Mouse (Mus musculus): Measurements from ENCODE around the gene Osbpl5. TPM values are rescaled to one million over a fixed set of nuclear protein-coding genes. Genes with fewer than 3 reads are reported as not detected.

The Osbpl5 gene
- 8.9 and 9.4 TPM in 2 replicates for polyA plus RNA-seq (2016; fragmentation: Nextera tagmentation; extraction: Ambion mirVana)

DNA sequence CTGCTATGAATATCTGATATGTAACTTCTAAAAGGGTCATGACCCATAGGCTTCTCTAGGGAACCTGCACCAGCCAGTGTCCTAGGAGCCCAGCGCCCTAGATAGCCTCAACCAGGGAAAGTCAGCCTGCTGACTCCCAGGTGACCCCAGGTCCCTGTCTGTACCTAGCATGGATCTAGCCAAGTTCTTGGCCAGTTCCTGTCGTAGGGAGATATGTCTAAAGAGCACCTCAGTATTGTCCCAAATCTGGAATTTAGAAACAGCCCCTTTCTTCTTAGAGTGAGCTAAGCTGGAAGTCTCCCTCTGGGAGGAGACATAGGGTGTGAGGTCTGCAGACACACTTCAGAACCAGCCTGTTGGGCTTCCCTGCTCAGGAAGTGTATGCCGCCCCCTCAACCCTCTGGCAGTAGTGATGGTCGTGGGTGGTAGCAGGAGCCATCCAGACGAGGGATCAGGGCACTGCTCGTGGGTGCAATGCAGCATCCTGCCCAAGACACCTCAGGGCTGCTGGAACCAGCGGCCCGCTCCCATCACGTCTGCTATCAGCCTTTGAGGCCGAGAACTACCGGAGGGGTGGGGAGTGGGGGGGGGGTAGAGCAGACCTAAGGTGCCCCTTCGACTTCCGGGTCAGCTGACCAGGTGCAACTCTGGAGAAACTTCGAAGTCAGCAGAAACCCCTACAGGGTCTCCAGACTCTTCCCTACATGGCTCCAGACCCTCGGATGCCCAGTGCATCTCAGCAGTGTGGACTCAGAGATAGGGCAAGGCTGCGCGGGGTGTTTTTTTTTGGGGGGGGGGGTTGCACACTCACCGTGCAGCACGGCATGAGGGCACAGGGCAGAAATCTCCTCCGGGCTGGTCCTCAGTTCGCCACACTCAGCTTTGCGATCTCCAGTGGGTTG lies at the start of gene Osbpl5:
Gene Osbpl5, minus strand, starts transcription at position 861 of the 902 bp plus-strand sequence.
- Histone ChIP-seq H3K4me3 (peak within 1 kb of the TSS; percentile 51), H3K4me1 (peaks cover 17% of the 10 kb centered on the region), H3K27me3 (ENCODE audit: poor library complexity, severe bottlenecking) (peaks cover 74% of the 10 kb centered on the region), H3K9me3 (no peaks in the 10 kb centered on the region), H3K27ac (peak within 1 kb of the TSS; percentile 71), H3K36me3 (replicated peaks) (no peaks in the 10 kb centered on the region)
- DNase-seq (ENCODE audit: extremely low spot score, low spot score) = no peak
- WGBS = 32% methylated on average over 22 of the region's 22 CpGs

GRCm38 (mm10) chr7:143805199-143805624 lies 48.4 kb upstream of the Osbpl5 start:
- Histone ChIP-seq H3K9me3 (no peaks in the 10 kb centered on the region), H3K36me3 (replicated peaks) (peaks cover 98% of the 10 kb centered on the region), H3K4me3 (no peak overlapping the region), H3K27ac (no peak overlapping the region), H3K27me3 (ENCODE audit: poor library complexity, severe bottlenecking) (no peaks in the 10 kb centered on the region), H3K4me1 (no peaks in the 10 kb centered on the region)
- DNase-seq (ENCODE audit: extremely low spot score, low spot score) = no peak
- 85% methylated on average over 5 of the region's 5 CpGs for WGBS

- 92% methylated on average over 8 of the region's 8 CpGs for WGBS
- H3K27me3 ChIP-seq (ENCODE audit: poor library complexity, severe bottlenecking) = no peaks in the 10 kb centered on the region
- no peak overlapping the region for H3K4me3 ChIP-seq
- DNase-seq (ENCODE audit: extremely low spot score, low spot score) = no peak
- peaks cover 98% of the 10 kb centered on the region for H3K36me3 ChIP-seq (replicated peaks)
- no peak overlapping the region for H3K27ac ChIP-seq
- no peaks in the 10 kb centered on the region for H3K4me1 ChIP-seq
- H3K9me3 ChIP-seq = no peaks in the 10 kb centered on the region
Observed at GRCm38 (mm10) chr7:143801195-143802065, 44.6 kb upstream of the Osbpl5 start.

GRCm38 (mm10) chr7:143800770-143801169 lies 44.0 kb upstream of the Osbpl5 start:
- Histone ChIP-seq H3K27ac (no peak overlapping the region), H3K27me3 (ENCODE audit: poor library complexity, severe bottlenecking) (no peaks in the 10 kb centered on the region), H3K4me3 (no peak overlapping the region), H3K36me3 (replicated peaks) (peaks cover 98% of the 10 kb centered on the region), H3K9me3 (no peaks in the 10 kb centered on the region), H3K4me1 (no peaks in the 10 kb centered on the region)
- no peak for DNase-seq (ENCODE audit: extremely low spot score, low spot score)
- 85% methylated on average over 1 of the region's 1 CpGs for WGBS

- H3K4me1 ChIP-seq = no peaks in the 10 kb centered on the region
- 90% methylated on average over 4 of the region's 4 CpGs for WGBS
- H3K27me3 ChIP-seq (ENCODE audit: poor library complexity, severe bottlenecking) = no peaks in the 10 kb centered on the region
- no peaks in the 10 kb centered on the region for H3K9me3 ChIP-seq
- H3K36me3 ChIP-seq (replicated peaks) = peaks cover 90% of the 10 kb centered on the region
- no peak overlapping the region for H3K27ac ChIP-seq
- no peak overlapping the region for H3K4me3 ChIP-seq
- DNase-seq (ENCODE audit: extremely low spot score, low spot score) = no peak
Observed at GRCm38 (mm10) chr7:143798783-143799182, 42.0 kb upstream of the Osbpl5 start.

DNA sequence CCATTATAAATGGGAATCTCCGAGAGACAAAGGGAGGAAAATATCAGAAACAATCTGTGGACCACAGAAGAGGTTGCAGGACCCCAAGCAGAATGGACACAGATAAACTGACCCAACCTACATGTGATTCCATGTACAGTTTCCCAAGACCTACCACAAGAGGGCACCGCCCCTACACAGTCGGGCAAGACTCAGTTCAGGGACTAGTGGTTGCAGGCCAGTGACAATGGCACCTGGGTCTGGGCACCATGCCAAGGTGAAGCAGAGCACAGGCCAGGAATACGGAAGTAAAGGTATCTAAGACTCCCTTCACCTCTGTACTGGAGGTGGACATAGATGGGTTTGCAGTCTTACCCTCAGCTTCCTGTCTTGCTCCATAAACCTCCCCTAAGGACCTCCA lies 36.3 kb upstream of the Osbpl5 start:
- peaks cover 33% of the 10 kb centered on the region for H3K36me3 ChIP-seq (replicated peaks)
- no peak for DNase-seq (ENCODE audit: extremely low spot score, low spot score)
- H3K27ac ChIP-seq = no peak overlapping the region
- H3K4me1 ChIP-seq = 0 out of 2 replicates have a peak, but pooled peaks cover 8% of the 10 kb centered on the region
- no peak overlapping the region for H3K4me3 ChIP-seq
- no peaks in the 10 kb centered on the region for H3K27me3 ChIP-seq (ENCODE audit: poor library complexity, severe bottlenecking)
- 73% methylated on average over 4 of the region's 4 CpGs for WGBS
- H3K9me3 ChIP-seq = no peaks in the 10 kb centered on the region

DNA sequence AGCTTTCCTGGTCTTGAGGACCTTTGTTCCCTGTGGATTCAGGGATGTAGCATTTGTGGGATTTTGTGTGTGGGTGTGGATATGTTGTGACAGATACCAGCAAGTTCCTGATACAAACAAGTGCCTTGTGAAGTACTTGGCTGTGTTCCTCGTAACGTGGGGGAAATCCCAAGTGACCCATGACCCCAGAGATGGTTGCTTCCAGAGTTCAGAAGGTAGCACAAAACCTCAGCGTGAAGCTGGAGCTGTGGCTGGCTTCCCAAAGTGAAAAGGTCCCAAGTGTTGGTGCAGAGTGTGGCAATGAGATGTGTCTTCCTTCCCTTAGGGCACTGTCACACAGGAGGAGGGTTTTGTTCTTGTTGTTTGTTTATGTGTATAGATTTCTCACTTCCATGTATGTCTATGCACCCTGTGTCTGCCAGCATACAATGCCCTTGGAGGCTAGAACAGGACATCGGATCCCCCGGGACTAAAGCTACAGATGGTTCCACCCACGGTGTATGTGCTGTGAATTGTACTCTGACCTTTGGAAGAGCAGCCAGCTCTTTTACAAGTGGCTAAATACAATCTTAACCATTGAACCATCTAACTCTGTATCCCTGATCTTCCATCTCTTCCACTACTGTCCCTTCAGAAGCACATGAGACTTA lies 35.7 kb upstream of the Osbpl5 start:
- H3K4me1 ChIP-seq = 0 out of 2 replicates have a peak, but pooled peaks cover 8% of the 10 kb centered on the region
- no peaks in the 10 kb centered on the region for H3K9me3 ChIP-seq
- H3K27me3 ChIP-seq (ENCODE audit: poor library complexity, severe bottlenecking) = no peaks in the 10 kb centered on the region
- no peak overlapping the region for H3K4me3 ChIP-seq
- DNase-seq (ENCODE audit: extremely low spot score, low spot score) = no peak
- H3K36me3 ChIP-seq (replicated peaks) = peaks cover 27% of the 10 kb centered on the region
- WGBS = 86% methylated on average over 6 of the region's 6 CpGs
- no peak overlapping the region for H3K27ac ChIP-seq

- H3K36me3 ChIP-seq (replicated peaks) = no peaks in the 10 kb centered on the region
- 4% methylated on average over 21 of the region's 21 CpGs for WGBS
- peak within 1 kb of the TSS; percentile 83 for H3K27ac ChIP-seq
- peaks cover 50% of the 10 kb centered on the region for H3K27me3 ChIP-seq (ENCODE audit: poor library complexity, severe bottlenecking)
- DNase-seq (ENCODE audit: extremely low spot score, low spot score) = peak; percentile 62
- H3K4me1 ChIP-seq = peaks cover 29% of the 10 kb centered on the region
- no peaks in the 10 kb centered on the region for H3K9me3 ChIP-seq
- H3K4me3 ChIP-seq = peak within 1 kb of the TSS; percentile 59
Observed at GRCm38 (mm10) chr7:143783996-143784829, 27.4 kb upstream of the Osbpl5 start, which contains the start of gene Mrgpre. Mrgpre (minus strand) TSS chr7:143784500.

- Histone ChIP-seq H3K9me3 (no peaks in the 10 kb centered on the region), H3K36me3 (replicated peaks) (no peaks in the 10 kb centered on the region), H3K27ac (peak overlapping the region; percentile 83), H3K4me1 (peaks cover 29% of the 10 kb centered on the region), H3K27me3 (ENCODE audit: poor library complexity, severe bottlenecking) (peaks cover 50% of the 10 kb centered on the region), H3K4me3 (peak overlapping the region; percentile 59)
- DNase-seq (ENCODE audit: extremely low spot score, low spot score) = peak; percentile 19
- 17% methylated on average over 6 of the region's 6 CpGs for WGBS
Observed at GRCm38 (mm10) chr7:143783378-143783995, 26.7 kb upstream of the Osbpl5 start.

- Histone ChIP-seq H3K4me1 (peaks cover 5% of the 10 kb centered on the region; the same call in 1 of the 2 replicates), H3K9me3 (no peaks in the 10 kb centered on the region), H3K36me3 (replicated peaks) (no peaks in the 10 kb centered on the region), H3K27ac (no peak overlapping the region), H3K27me3 (ENCODE audit: poor library complexity, severe bottlenecking) (peaks cover 20% of the 10 kb centered on the region), H3K4me3 (no peak overlapping the region)
- WGBS = 71% methylated on average over 2 of the region's 2 CpGs
- no peak for DNase-seq (ENCODE audit: extremely low spot score, low spot score)
Observed at GRCm38 (mm10) chr7:143777375-143777774, 20.6 kb upstream of the Osbpl5 start.

DNA sequence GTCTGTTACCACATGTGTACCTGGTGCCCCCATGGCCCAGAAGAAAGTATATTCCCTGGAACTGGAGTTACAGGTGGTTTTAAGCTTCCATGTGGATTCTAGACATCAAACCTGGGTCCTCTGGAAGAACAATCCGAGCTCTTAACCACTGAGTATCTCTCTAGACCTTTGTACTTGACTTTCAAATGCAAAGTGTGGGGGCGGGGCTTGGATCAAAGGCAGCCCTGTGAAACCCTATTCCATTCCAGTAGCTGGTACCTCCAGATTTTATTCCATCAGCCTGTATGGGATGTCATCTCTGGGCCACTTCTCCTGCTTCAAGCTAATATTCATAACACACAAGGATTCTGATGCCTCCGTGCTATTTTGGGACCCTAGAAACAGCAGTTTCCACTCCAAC lies 19.4 kb upstream of the Osbpl5 start:
- DNase-seq (ENCODE audit: extremely low spot score, low spot score) = no peak
- H3K36me3 ChIP-seq (replicated peaks) = no peaks in the 10 kb centered on the region
- peaks cover 11% of the 10 kb centered on the region for H3K27me3 ChIP-seq (ENCODE audit: poor library complexity, severe bottlenecking)
- H3K4me1 ChIP-seq = peaks cover 5% of the 10 kb centered on the region; the same call in 1 of the 2 replicates
- no peak overlapping the region for H3K27ac ChIP-seq
- H3K9me3 ChIP-seq = no peaks in the 10 kb centered on the region
- no peak overlapping the region for H3K4me3 ChIP-seq
- WGBS = 45% methylated on average over 3 of the region's 3 CpGs
